Comparison of ENCODE assay signal across 13 mouse cellular contexts in the genomic region with DNA sequence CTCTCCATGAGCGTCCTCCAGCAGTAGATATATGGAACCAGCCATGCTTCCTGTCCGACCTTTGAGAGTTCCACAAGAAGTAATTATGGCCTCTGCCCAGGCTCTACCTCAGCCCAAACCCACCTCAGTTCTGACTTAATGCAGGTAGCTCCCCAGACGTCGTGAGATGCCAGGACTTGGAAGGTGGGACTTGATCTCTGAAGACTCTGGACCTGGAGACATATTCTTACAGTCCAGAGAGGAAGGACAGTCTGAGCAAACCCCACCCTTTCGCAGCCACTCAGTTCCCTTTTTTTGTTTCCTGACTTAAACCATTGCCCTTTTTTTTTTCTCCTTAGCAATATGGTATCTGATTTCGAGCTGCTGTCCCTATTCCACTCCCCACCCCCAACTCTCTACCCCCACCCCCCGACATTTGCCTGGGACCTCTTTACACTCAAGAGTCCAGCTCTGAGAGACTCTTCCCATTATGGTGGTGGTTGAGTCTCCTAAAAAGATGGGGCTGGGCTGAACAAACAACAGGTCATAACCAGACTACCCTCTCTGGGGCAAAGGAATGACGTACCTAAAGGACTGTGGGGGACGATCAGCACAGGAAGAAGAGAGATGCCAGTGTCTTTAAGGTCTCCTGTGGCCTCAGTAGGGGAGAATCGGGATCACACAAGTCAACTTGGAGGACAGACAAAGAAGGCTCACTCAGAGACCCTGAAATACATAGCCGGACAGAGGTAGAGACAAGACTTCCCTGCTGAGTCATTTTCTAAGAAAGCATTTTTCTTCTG. TPM values are rescaled to one million over a fixed set of nuclear protein-coding genes. Genes with fewer than 3 reads are reported as not detected.
DNase-seq lines count a peak whose midpoint lies in the region; ATAC-seq and TF ChIP-seq lines count a peak whose summit lies in the region.
"Had no signal": no experiment of that assay in that cellular context is flagged by ENCODE, and none has a peak within 500 bp of the region (broad histone marks: within the 10 kb centered on the region; RNA-seq: fewer than 3 reads in every experiment).

Gene Btk (minus strand): TSS at position 683 of the 782 bp plus-strand sequence.

- H3K27me3 ChIP-seq in MEL (ENCODE audit: control insufficient read depth in 1 of 2, insufficient read depth in 2 of 2, low read length in 2 of 2): no peaks in the 10 kb centered on the region
- H3K27me3 ChIP-seq in liver, embryonic 11.5 days (replicated peaks; ENCODE audit: control insufficient read depth, insufficient read depth, low read length): no peaks in the 10 kb centered on the region
- H3K27me3 ChIP-seq in forebrain, postnatal 0 days (ENCODE audit: insufficient read depth, low read length): no peaks in the 10 kb centered on the region
- no peaks in the 10 kb centered on the region for H3K27me3 ChIP-seq in midbrain, embryonic 16.5 days (ENCODE audit: control insufficient read depth, insufficient read depth, low read depth, low read length)
- H3K27me3 ChIP-seq: forebrain, embryonic 15.5 days had no signal

- peak within 1 kb of the TSS; percentile 30 for H3K4me3 ChIP-seq in gastrocnemius, adult 2 months
- H3K4me3 ChIP-seq in MEL (ENCODE audit: control insufficient read depth in 1 of 2, insufficient read depth in 1 of 2, low read depth in 2 of 2, low read length in 2 of 2): peak within 1 kb of the TSS; percentile 75 to 85
- peak within 1 kb of the TSS; percentile 44 for H3K4me3 ChIP-seq in liver, embryonic 11.5 days (ENCODE audit: low read depth, low read length)
- H3K4me3 ChIP-seq in forebrain, postnatal 0 days (ENCODE audit: low read depth, low read length): no peak within 1 kb of the TSS
- H3K4me3 ChIP-seq in midbrain, embryonic 16.5 days (ENCODE audit: low read depth, low read length): no peak within 1 kb of the TSS

- H3K9ac ChIP-seq in MEL (ENCODE audit: control insufficient read depth, low read depth, low read length, poor library complexity, severe bottlenecking): peak within 1 kb of the TSS; percentile 90
- peak within 1 kb of the TSS; percentile 68 for H3K9ac ChIP-seq in liver, embryonic 11.5 days (ENCODE audit: low read depth, low read length)
- H3K9ac ChIP-seq in forebrain, postnatal 0 days: no peak within 1 kb of the TSS
- H3K9ac ChIP-seq in midbrain, embryonic 16.5 days (ENCODE audit: low read depth, low read length): no peak within 1 kb of the TSS
- H3K9ac ChIP-seq: embryonic facial prominence, embryonic 13.5 days had no signal

- no peak for TF ChIP-seq EP300 in MEL (IDR thresholded peaks at IDR 0.05; ENCODE audit: low read depth in 1 of 2, low read length in 2 of 2)

- no peak for TF ChIP-seq RAD21 in MEL (IDR thresholded peaks at IDR 0.05; ENCODE audit: low read depth, low read length)

- WGBS in liver, embryonic 11.5 days: 47% methylated on average over 11 of the region's 11 CpGs
- 89% methylated on average over 11 of the region's 11 CpGs for WGBS in forebrain, postnatal 0 days
- 89% methylated on average over 11 of the region's 11 CpGs for WGBS in midbrain, embryonic 16.5 days

- peaks cover 85% of the 10 kb centered on the region for H3K79me2 ChIP-seq in MEL (ENCODE audit: control insufficient read depth, insufficient read depth, low read length, poor library complexity)

- H3K4me1 ChIP-seq in MEL (ENCODE audit: control insufficient read depth in 1 of 2, insufficient read depth in 2 of 2, low read length in 2 of 2): peaks cover 19 to 29% of the 10 kb centered on the region in 2 experiments
- H3K4me1 ChIP-seq in liver, embryonic 11.5 days (replicated peaks; ENCODE audit: control insufficient read depth, insufficient read depth, low read length): no peaks in the 10 kb centered on the region
- 0 out of 2 replicates have a peak, but pooled peaks cover 3% of the 10 kb centered on the region for H3K4me1 ChIP-seq in forebrain, postnatal 0 days (ENCODE audit: insufficient read depth)
- peaks cover 7% of the 10 kb centered on the region; the same call in 1 of the 2 replicates for H3K4me1 ChIP-seq in midbrain, embryonic 16.5 days (ENCODE audit: control insufficient read depth, insufficient read depth, low read length)

- DNase-seq in gastrocnemius, adult 2 months: no peak
- DNase-seq in gastrocnemius, postnatal 14 days: no peak
- peak; percentile 94 for DNase-seq in MEL (ENCODE audit: low read depth, low spot score)
- no peak for DNase-seq in liver, embryonic 11.5 days (ENCODE audit: low spot score)
- no peak for DNase-seq in thymus, postnatal 0 days (ENCODE audit: low spot score)
- DNase-seq in forebrain, postnatal 0 days: no peak
- DNase-seq: cerebellum, adult 8-10 months had no signal

- TF ChIP-seq CTCF in gastrocnemius, adult 2 months (IDR thresholded peaks at IDR 0.05): no peak
- no peak for TF ChIP-seq CTCF in MEL (IDR thresholded peaks at IDR 0.05 in 2 of 3, conservative IDR thresholded peaks at IDR 0.05 in 1 of 3; ENCODE audit: control insufficient read depth in 1 of 3, insufficient read depth in 1 of 3, low read depth in 2 of 3, low read length in 3 of 3, poor library complexity in 1 of 3, severe bottlenecking in 1 of 3)
- TF ChIP-seq CTCF in forebrain, postnatal 0 days (IDR thresholded peaks at IDR 0.05; ENCODE audit: low read depth): no peak

- intact Hi-C loops in gastrocnemius, adult 2 months (cut with DNase I): loop anchor here (10.0 kb wide), 1 partner anchor 422 kb away; the partner anchor contains the start of gene Zmat1
- intact Hi-C loops in gastrocnemius, postnatal 14 days (cut with DNase I; ENCODE audit: low total_unique reads): no loop called here

- H3K9me3 ChIP-seq in MEL (replicated peaks; ENCODE audit: insufficient read depth, low read length): no peaks in the 10 kb centered on the region
- H3K9me3 ChIP-seq in liver, embryonic 11.5 days (ENCODE audit: control insufficient read depth, low read length): no peaks in the 10 kb centered on the region
- no peaks in the 10 kb centered on the region for H3K9me3 ChIP-seq in forebrain, postnatal 0 days (ENCODE audit: low read length)
- H3K9me3 ChIP-seq in midbrain, embryonic 16.5 days (replicated peaks; ENCODE audit: control insufficient read depth, low read length, poor library complexity, severe bottlenecking): no peaks in the 10 kb centered on the region
- H3K9me3 ChIP-seq: embryonic facial prominence, embryonic 13.5 days; forebrain, embryonic 15.5 days; midbrain, embryonic 10.5 days had no signal

- no peak within 1 kb of the TSS for H3K27ac ChIP-seq in gastrocnemius, adult 2 months
- H3K27ac ChIP-seq in MEL (ENCODE audit: control insufficient read depth, low read depth, low read length): peak within 1 kb of the TSS; percentile 99
- peak within 1 kb of the TSS; percentile 71 for H3K27ac ChIP-seq in liver, embryonic 11.5 days (ENCODE audit: low read depth, low read length)
- H3K27ac ChIP-seq in forebrain, postnatal 0 days (ENCODE audit: low read depth, low read length): no peak within 1 kb of the TSS
- no peak within 1 kb of the TSS for H3K27ac ChIP-seq in midbrain, embryonic 16.5 days (ENCODE audit: low read length)

- H3K36me3 ChIP-seq in MEL (ENCODE audit: control insufficient read depth in 1 of 2, insufficient read depth in 2 of 2, low read length in 2 of 2): peaks cover 17 to 50% of the 10 kb centered on the region in 2 experiments
- H3K36me3 ChIP-seq in liver, embryonic 11.5 days (ENCODE audit: control insufficient read depth, insufficient read depth, low read length): no peaks in the 10 kb centered on the region
- no peaks in the 10 kb centered on the region for H3K36me3 ChIP-seq in forebrain, postnatal 0 days (ENCODE audit: insufficient read depth)
- H3K36me3 ChIP-seq in midbrain, embryonic 16.5 days (ENCODE audit: control insufficient read depth, insufficient read depth, low read length): no peaks in the 10 kb centered on the region
- H3K36me3 ChIP-seq: embryonic facial prominence, embryonic 13.5 days; forebrain, embryonic 15.5 days had no signal

- no peak for TF ChIP-seq POLR2A in MEL (IDR thresholded peaks at IDR 0.05; ENCODE audit: control insufficient read depth in 1 of 2, insufficient read depth in 1 of 2, low read depth in 1 of 2, low read length in 2 of 2, poor library complexity in 1 of 2)

- H3K4me2 ChIP-seq in liver, embryonic 11.5 days: peak within 1 kb of the TSS; percentile 55
- no peak within 1 kb of the TSS for H3K4me2 ChIP-seq in forebrain, postnatal 0 days (ENCODE audit: low read depth)
- no peak within 1 kb of the TSS for H3K4me2 ChIP-seq in midbrain, embryonic 16.5 days (ENCODE audit: low read length)

- no peak for ATAC-seq in liver, embryonic 11.5 days (replicated peaks; ENCODE audit: low FRiP score)
- no peak for ATAC-seq in megakaryocyte-erythroid progenitor cell, adult 5-6 weeks (replicated peaks; ENCODE audit: low FRiP score, low TSS enrichment, poor library complexity, severe bottlenecking)
- ATAC-seq in forebrain, postnatal 0 days: no peak
- no peak for ATAC-seq in midbrain, embryonic 16.5 days
- ATAC-seq: activated CD4-positive, CD25-positive, alpha-beta regulatory T cell, adult 4 months; forebrain, embryonic 15.5 days had no signal

TF ChIP-seq in MEL, 35 proteins besides CTCF, POLR2A, EP300 and RAD21:
- TF ChIP-seq POLR2AphosphoS5 (IDR thresholded peaks at IDR 0.05; ENCODE audit: borderline replicate concordance, low read depth, low read length) (peak; percentile 13; the same call in 1 of the 2 replicates), RCOR1 (IDR thresholded peaks at IDR 0.05; ENCODE audit: low read depth, low read length) (no peak)
TF ChIP-seq in MEL: peak in this region for 1.

RNA-seq across cellular contexts. Expression of gene Btk, which starts in this region (rescaled TPM):
- total RNA-seq in gastrocnemius, adult 2 months (2021): under 1 TPM; 0.22 to 0.23 TPM
- under 1 TPM; 0.27 to 0.62 TPM for total RNA-seq in gastrocnemius, postnatal 14 days (2021)
- 134 and 137 TPM in 2 replicates for total RNA-seq in MEL (2012; rRNA removed)
- polyA plus RNA-seq in MEL (2012; ENCODE audit: insufficient read depth in 1 of 2, insufficient read length in 2 of 2, low read depth in 1 of 2, low replicate concordance in 2 of 2, missing spikeins in 1 of 2): 100 to 1,000 TPM; 291 to 327 TPM
- 40.2 and 43.5 TPM in 2 replicates for polyA plus RNA-seq in liver, embryonic 11.5 days (2014; fragmentation: Nextera tagmentation; extraction: Ambion mirVana)
- total RNA-seq in megakaryocyte-erythroid progenitor cell, adult 5-6 weeks (2014; fragmentation: Nextera tagmentation): 52.5 and 52.7 TPM in 2 replicates
- total RNA-seq in megakaryocyte-erythroid progenitor cell, adult 5-6 weeks (2017): 116 and 120 TPM in 2 replicates
- 3.5 and 4.1 TPM in 2 replicates for polyA plus RNA-seq in thymus, postnatal 0 days (2015; fragmentation: Nextera tagmentation; extraction: Ambion mirVana)
- 0.31 and 1.2 TPM in 2 replicates for total RNA-seq in forebrain, postnatal 0 days (2014; rRNA removed)
- polyA plus RNA-seq in forebrain, postnatal 0 days (2015; fragmentation: Nextera tagmentation; extraction: Ambion mirVana): 0.45 and 0.59 TPM in 2 replicates
- 0.26 and 0.36 TPM in 2 replicates for polyA plus RNA-seq in midbrain, embryonic 16.5 days (2015; fragmentation: Nextera tagmentation; extraction: Ambion mirVana)

Comparison
In these comparisons a context has a peak if more than half of its experiments do, and no peak if none do; other contexts are left out.
1. RNA of gene Btk (total RNA-seq): 134 to 137 TPM in MEL and 52.5 to 120 TPM in megakaryocyte-erythroid progenitor cell, adult 5-6 weeks; 0.31 to 1.2 TPM in forebrain, postnatal 0 days, 0.27 to 0.62 TPM in gastrocnemius, postnatal 14 days and 0.22 to 0.23 TPM in gastrocnemius, adult 2 months; every median in the first group is over 10 times any median in the second.
2. H3K27ac ChIP-seq: peak in MEL (single experiment) and liver, embryonic 11.5 days (single experiment); none in gastrocnemius, adult 2 months (single experiment), forebrain, postnatal 0 days (single experiment) and midbrain, embryonic 16.5 days (single experiment).
3. H3K4me3 ChIP-seq: peak in gastrocnemius, adult 2 months (single experiment), MEL (2 of 2) and liver, embryonic 11.5 days (single experiment); none in forebrain, postnatal 0 days (single experiment) and midbrain, embryonic 16.5 days (single experiment).
4. H3K9ac ChIP-seq: peak in MEL (single experiment) and liver, embryonic 11.5 days (single experiment); none in forebrain, postnatal 0 days (single experiment) and midbrain, embryonic 16.5 days (single experiment).